Mouse (Mus musculus) monocyte, adult 59 days (primary cell): ENCODE results near the gene Gm13304. TPM values are rescaled to one million over a fixed set of nuclear protein-coding genes. Genes with fewer than 3 reads are reported as not detected.

Experiments
- total RNA-seq, 2 experiments: library from RNA; stranded (reverse); gene quantifications; one replicate each; pipeline ENCODE4 v1.2.4; 2023

The Gm13304 gene
- total RNA-seq = not detected

DNA sequence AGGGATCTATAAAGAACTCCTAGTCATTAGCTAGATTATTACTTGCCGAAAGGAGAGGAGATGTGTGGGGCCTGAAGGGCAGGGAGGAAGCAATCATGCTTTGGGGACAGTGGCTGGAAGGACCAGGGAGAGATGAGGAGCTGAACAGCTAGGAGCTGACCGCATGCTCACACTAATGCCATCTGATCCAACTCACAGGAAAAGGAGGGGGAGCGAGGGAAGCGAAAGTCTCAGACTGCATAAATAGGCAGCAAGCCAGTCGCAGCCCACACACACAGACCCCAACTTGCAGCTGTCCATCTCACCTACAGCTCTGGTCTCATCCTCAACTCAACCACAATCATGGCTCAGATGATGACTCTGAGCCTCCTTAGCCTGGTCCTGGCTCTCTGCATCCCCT, at the start of gene Gm13304:
Gene Gm13304 (plus strand): TSS at position 301 of the 400 bp plus-strand sequence.

DNA sequence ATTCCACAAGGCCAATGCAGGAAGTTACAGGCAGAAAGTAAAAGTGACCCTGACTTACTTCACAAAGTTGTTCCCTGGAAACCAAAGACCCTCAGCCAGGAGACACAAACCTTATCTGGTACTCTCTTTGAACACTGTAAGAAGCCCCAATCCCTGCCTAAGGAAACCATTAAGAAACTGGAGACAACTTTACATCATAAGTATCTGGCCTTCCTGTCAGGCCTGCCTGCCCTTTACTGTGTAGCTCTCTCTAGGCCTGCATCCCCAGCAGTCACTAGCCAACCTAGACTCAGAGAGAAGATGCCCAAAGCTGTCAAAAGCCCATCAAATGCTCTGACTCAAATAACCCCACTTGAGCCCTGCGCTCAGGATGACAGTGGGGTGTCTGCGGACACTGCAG, 23.7 kb upstream of the Gm13304 start, which contains the start of gene Gm3893:
Gene Gm3893 (plus strand): TSS at position 301 of the 400 bp plus-strand sequence.

DNA sequence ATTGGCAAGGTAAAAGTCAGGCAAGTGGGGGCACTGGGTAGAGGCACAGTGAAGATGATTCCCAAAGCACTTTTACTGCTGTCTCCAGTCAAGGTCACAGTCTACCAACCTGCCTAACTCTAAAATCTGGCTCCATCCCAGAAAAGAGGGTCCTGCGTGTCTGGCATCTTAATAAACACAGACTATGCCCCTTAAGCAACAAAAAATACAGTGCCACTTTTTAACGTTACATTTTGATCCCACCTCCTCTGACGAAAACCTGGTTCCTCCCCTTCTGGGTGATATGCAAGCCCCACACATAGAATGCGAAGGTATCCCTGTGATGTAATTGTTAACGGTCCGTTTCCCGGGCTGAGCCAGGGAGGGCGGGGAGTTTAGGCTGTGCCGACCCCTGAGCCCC, 38.5 kb downstream of the Gm13304 start, which contains the start of gene Gm13306:
Gene Gm13306 (plus strand): TSS at position 301 of the 400 bp plus-strand sequence.

Other genes with a start within 250 kb of the Gm13304 start
- gene Gm21541, start 211.2 kb upstream of the Gm13304 start, total RNA-seq = not detected
- under 1 TPM in 1 of 2 experiments, not detected in 1; 0.97 TPM for gene Gm20878, start 173.2 kb upstream of the Gm13304 start, total RNA-seq
- not detected for gene Fam205a4, start 148.8 kb upstream of the Gm13304 start, total RNA-seq
- gene Gm21093, start 80.1 kb upstream of the Gm13304 start, total RNA-seq = not detected
- not detected for gene Gm3893, start 23.6 kb upstream of the Gm13304 start, total RNA-seq
- not detected for gene Gm13306, start 38.6 kb downstream of the Gm13304 start, total RNA-seq
- not detected for gene Gm13305, start 53.8 kb downstream of the Gm13304 start, total RNA-seq
- gene Gm10600, start 125.8 kb downstream of the Gm13304 start, total RNA-seq = not detected
- gene Ccl21b, start 140.9 kb downstream of the Gm13304 start, total RNA-seq = not detected
- gene Gm21953, start 179.4 kb downstream of the Gm13304 start, total RNA-seq = not detected
- gene Fam205a3, start 203.5 kb downstream of the Gm13304 start, total RNA-seq = not detected